Mouse (Mus musculus) stomach, embryonic 15.5 days (tissue): Measurements from ENCODE around the gene Srsf12. TPM values are rescaled to one million over a fixed set of nuclear protein-coding genes. Genes with fewer than 3 reads are reported as not detected.

Experiments used
- polyA plus RNA-seq: library from polyadenylated mRNA; unstranded; fragments of >200 nt; fragmentation: Nextera tagmentation; extraction: Ambion mirVana; gene quantifications from 2 replicates; pipeline ENCODE4 v1.2.1, GENCODE M21; 2015

The Srsf12 gene
- polyA plus RNA-seq, 1 experiment from 2014 or later, result 8.3 TPM

Other genes starting within 250 kb of the Srsf12 start
- gene Rragd, start 226.0 kb upstream of the Srsf12 start, polyA plus RNA-seq, result 8.9 and 13.0 TPM in 2 replicates
- 42.3 and 45.4 TPM in 2 replicates for gene Ube2j1, start 177.6 kb upstream of the Srsf12 start, polyA plus RNA-seq
- gene Gabrr2, start 146.0 kb upstream of the Srsf12 start, polyA plus RNA-seq, result 0.39 and 0.50 TPM in 2 replicates
- not detected in 2 replicates for gene Gabrr1, start 76.5 kb upstream of the Srsf12 start, polyA plus RNA-seq
- gene Pm20d2, start 19.3 kb upstream of the Srsf12 start, polyA plus RNA-seq, result 1.2 and 1.7 TPM in 2 replicates
- gene Pnrc1, start 81.2 kb downstream of the Srsf12 start, polyA plus RNA-seq, result 90.7 and 99.1 TPM in 2 replicates
- 20.8 and 22.9 TPM in 2 replicates for gene Rngtt, start 101.3 kb downstream of the Srsf12 start, polyA plus RNA-seq